Mouse (Mus musculus) limb, embryonic 14.5 days (tissue): ENCODE data around the gene Cacna1b. TPM values are rescaled to one million over a fixed set of nuclear protein-coding genes. Genes with fewer than 3 reads are reported as not detected.

ENCODE experiments used
- ATAC-seq: fragments of 200-750 bp; cut with Nextera tagmentation; 2 replicates; pipeline ENCODE4 v1.8.0; 2017; ENCODE audit warnings: low read depth, moderate number of reproducible peaks, moderate TSS enrichment; ENCODE audit not compliant: low FRiP score
- DNase-seq: peaks from one replicate; pipeline ENCODE4 v3.0.0-alpha.2; 2015; ENCODE audit warnings: low spot score
- H3K27ac ChIP-seq: fragments of 300-500 bp; sonication (generic); replicated peaks from 2 replicates; pipeline ENCODE4 v1.5.1; 2014; ENCODE audit warnings: low read depth, mild to moderate bottlenecking, low read length, moderate library complexity, mixed read lengths
- H3K27me3 ChIP-seq: fragments of 300-500 bp; sonication (generic); 2 replicates; pipeline ENCODE4 v1.6.1; 2014; ENCODE audit warnings: low read length, mixed read lengths; ENCODE audit not compliant: control insufficient read depth, insufficient read depth
- H3K36me3 ChIP-seq: fragments of 300-500 bp; sonication (generic); 2 replicates; pipeline ENCODE4 v1.6.1; 2014; ENCODE audit warnings: mild to moderate bottlenecking, low read length, moderate library complexity, mixed read lengths; ENCODE audit not compliant: control insufficient read depth, insufficient read depth
- H3K4me1 ChIP-seq: fragments of 300-500 bp; sonication (generic); 2 replicates; pipeline ENCODE4 v1.6.1; 2014; ENCODE audit warnings: antibody characterized with exemption, low read length, mixed read lengths; ENCODE audit not compliant: control insufficient read depth, insufficient read depth
- H3K4me2 ChIP-seq: fragments of 300-500 bp; sonication (generic); replicated peaks from 2 replicates; pipeline ENCODE4 v1.6.1; 2014; ENCODE audit warnings: low read depth, mild to moderate bottlenecking, low read length, moderate library complexity; ENCODE audit not compliant: severe bottlenecking
- H3K4me3 ChIP-seq: fragments of 300-500 bp; sonication (generic); replicated peaks from 2 replicates; pipeline ENCODE4 v1.5.1; 2014; ENCODE audit warnings: low read length
- H3K9ac ChIP-seq: fragments of 300-500 bp; sonication (generic); 2 replicates; pipeline ENCODE4 v1.6.1; 2014; ENCODE audit warnings: mild to moderate bottlenecking, low read depth, low read length, moderate library complexity; ENCODE audit not compliant: severe bottlenecking
- H3K9me3 ChIP-seq: fragments of 300-500 bp; sonication (generic); 2 replicates; pipeline ENCODE4 v1.6.1; 2016; ENCODE audit warnings: low read length; ENCODE audit not compliant: control insufficient read depth
- POLR2A ChIP-seq: fragments of 200-500 bp; IDR thresholded peaks from 2 replicates; pipeline ENCODE4 v1.8.0; 2012; ENCODE audit warnings: inconsistent platforms, mild to moderate bottlenecking, moderate library complexity, borderline replicate concordance; ENCODE audit not compliant: insufficient read depth, insufficient read length; ENCODE audit errors: extremely low read depth
- WGBS: fragments of 180-500 bp; shearing (Covaris S2); extraction: QIAGEN DNeasy Blood & Tissue Kit; methylation state at CpG from one replicate; pipeline ENCODE4 v1.1.7; 2014; 5-methylcytosine and 5-hydroxymethylcytosine counted together
- polyA plus RNA-seq, 2 experiments: library from polyadenylated mRNA; depleted of rRNA in 1 of 2; stranded (reverse) in 1 of 2; unstranded in 1 of 2; fragments of >200 nt; fragmentation: Nextera tagmentation in 1 of 2; extraction: Ambion mirVana in 1 of 2; gene quantifications; 2 replicates each; pipeline versions ENCODE4 v1.2.1 to v1.2.3; 2012 to 2014

The Cacna1b gene
- polyA plus RNA-seq, 2 experiments = 1.4 to 2.7 TPM

- WGBS = 89% methylated on average over 4 of the region's 4 CpGs
- Histone ChIP-seq H3K4me3 (no peak overlapping the region), H3K9ac (no peak overlapping the region)
These were observed 42.7 kb upstream of the Cacna1b start for GRCm38 (mm10) chr2:24805621-24806020.

GRCm38 (mm10) chr2:24796833-24797457 lies 34.0 kb upstream of the Cacna1b start:
- Histone ChIP-seq H3K4me1 (no peaks in the 10 kb centered on the region), H3K27me3 (no peaks in the 10 kb centered on the region), H3K4me2 (no peak overlapping the region), H3K36me3 (peaks cover 91% of the 10 kb centered on the region), H3K9ac (no peak overlapping the region), H3K9me3 (no peaks in the 10 kb centered on the region), H3K27ac (no peak overlapping the region), H3K4me3 (no peak overlapping the region)
- no peak for TF ChIP-seq POLR2A
- 94% methylated on average over 5 of the region's 5 CpGs for WGBS
- ATAC-seq (no peak), DNase-seq (no peak)

More at GRCm38 (mm10) chr2:24805621-24806020, 42.7 kb upstream of the Cacna1b start:
- Histone ChIP-seq H3K4me1 (no peaks in the 10 kb centered on the region), H3K27me3 (no peaks in the 10 kb centered on the region), H3K4me2 (no peak overlapping the region), H3K27ac (no peak overlapping the region), H3K9me3 (no peaks in the 10 kb centered on the region), H3K36me3 (peaks cover 94% of the 10 kb centered on the region)
- ATAC-seq (no peak), DNase-seq (no peak)
- TF ChIP-seq POLR2A = no peak

GRCm38 (mm10) chr2:24787250-24787649 lies 24.3 kb upstream of the Cacna1b start:
- WGBS = 48% methylated on average over 4 of the region's 4 CpGs
- Histone ChIP-seq H3K4me2 (no peak overlapping the region), H3K36me3 (peaks cover 24% of the 10 kb centered on the region), H3K9ac (no peak overlapping the region), H3K27me3 (no peaks in the 10 kb centered on the region), H3K27ac (no peak overlapping the region), H3K4me3 (no peak overlapping the region), H3K9me3 (no peaks in the 10 kb centered on the region), H3K4me1 (no peaks in the 10 kb centered on the region)
- DNase-seq (no peak), ATAC-seq (no peak)
- TF ChIP-seq POLR2A = no peak

- ATAC-seq = no peak
- H3K9ac ChIP-seq = no peak overlapping the region
These were observed 18.3 kb upstream of the Cacna1b start for GRCm38 (mm10) chr2:24781253-24781652.

GRCm38 (mm10) chr2:24776831-24777230 lies 13.9 kb upstream of the Cacna1b start:
- TF ChIP-seq POLR2A = no peak
- Histone ChIP-seq H3K9ac (no peak overlapping the region), H3K27me3 (no peaks in the 10 kb centered on the region), H3K36me3 (no peaks in the 10 kb centered on the region), H3K4me3 (no peak overlapping the region), H3K4me1 (no peaks in the 10 kb centered on the region), H3K4me2 (no peak overlapping the region), H3K27ac (no peak overlapping the region), H3K9me3 (no peaks in the 10 kb centered on the region)
- 10% methylated on average over 3 of the region's 5 CpGs for WGBS
- DNase-seq (no peak), ATAC-seq (no peak)

More at GRCm38 (mm10) chr2:24781253-24781652, 18.3 kb upstream of the Cacna1b start:
- H3K36me3 ChIP-seq = no peaks in the 10 kb centered on the region
- WGBS = 49% methylated on average over 4 of the region's 4 CpGs
- H3K4me1 ChIP-seq = no peaks in the 10 kb centered on the region
- no peak overlapping the region for H3K4me2 ChIP-seq
- no peaks in the 10 kb centered on the region for H3K27me3 ChIP-seq
- H3K9me3 ChIP-seq = no peaks in the 10 kb centered on the region
- no peak for TF ChIP-seq POLR2A
- H3K4me3 ChIP-seq = no peak overlapping the region
- no peak for DNase-seq
- no peak overlapping the region for H3K27ac ChIP-seq
